In the genomic region with DNA sequence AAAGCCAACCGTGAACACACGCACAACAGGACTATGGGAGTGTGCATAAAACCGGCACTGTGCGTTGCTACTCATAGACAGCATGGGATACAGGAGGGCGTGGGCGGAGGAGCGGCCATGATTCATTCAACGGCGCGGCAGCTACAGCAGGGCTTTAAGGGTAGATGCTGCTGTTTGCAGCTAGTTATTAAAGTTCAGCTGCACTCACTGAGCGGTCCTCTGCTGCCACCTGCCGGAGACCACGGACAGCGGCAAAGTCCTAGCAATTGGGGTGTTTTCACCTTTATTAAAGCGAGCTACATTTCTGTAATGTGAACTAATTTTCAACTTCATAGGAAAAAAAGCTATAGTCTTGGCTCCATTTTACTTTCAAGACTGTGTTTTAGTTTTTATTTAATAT, we compare ENCODE assay signal across 8 mouse cellular contexts.
A peak's percentile ranks its signal among the peaks of the same experiment; 100 is the strongest.
DNase-seq lines count a peak whose midpoint lies in the region; ATAC-seq and TF ChIP-seq lines count a peak whose summit lies in the region.

No protein-coding gene starts in this region.

- in situ Hi-C loops in CH12.LX (cut with MboI; ENCODE audit: low pct_ligation_motif_present, low pct_unique_long_range_greater_than_20kb, low sequenced_read_pairs): no loop called here

- H3K4me3 ChIP-seq in CH12.LX (replicated peaks in 1 of 3; ENCODE audit: low read depth in 2 of 3, low read length in 2 of 3, poor library complexity in 1 of 3): no peak overlapping the region
- H3K4me3 ChIP-seq in embryonic fibroblast, embryonic 13.5 days (ENCODE audit: insufficient read depth, low read length): no peak overlapping the region
- H3K4me3 ChIP-seq in layer of hippocampus, adult 2 months: no peak overlapping the region
- no peak overlapping the region for H3K4me3 ChIP-seq in lung, adult 2 months (replicated peaks; ENCODE audit: extremely low read depth, low read depth, low read length)

- H3K27me3 ChIP-seq in CH12.LX (replicated peaks): no peaks in the 10 kb centered on the region

- TF ChIP-seq POLR2A in CH12.LX (IDR thresholded peaks at IDR 0.05; ENCODE audit: low read depth, low read length): no peak
- TF ChIP-seq POLR2A in brain, embryonic 14.5 days (IDR thresholded peaks at IDR 0.05; ENCODE audit: borderline replicate concordance, extremely low read depth, insufficient read depth, insufficient read length, poor library complexity, severe bottlenecking): no peak
- no peak for TF ChIP-seq POLR2A in embryonic fibroblast, embryonic 13.5 days (IDR thresholded peaks at IDR 0.05; ENCODE audit: low read depth, low read length)
- no peak for TF ChIP-seq POLR2A in lung, adult 2 months (IDR thresholded peaks at IDR 0.05; ENCODE audit: borderline replicate concordance, extremely low read depth, low read depth, low read length)

- no peaks in the 10 kb centered on the region for H3K9me3 ChIP-seq in CH12.LX (replicated peaks; ENCODE audit: low read length)

- H3K4me2 ChIP-seq in CH12.LX (ENCODE audit: insufficient read depth, low read depth, poor library complexity, severe bottlenecking): no peak overlapping the region

- H3K9ac ChIP-seq in CH12.LX (ENCODE audit: insufficient read depth, low read depth): no peak overlapping the region

- no peaks in the 10 kb centered on the region for H3K79me2 ChIP-seq in CH12.LX (replicated peaks; ENCODE audit: control insufficient read depth, extremely low read depth, insufficient read depth, poor library complexity, severe bottlenecking)

- peak; percentile 66 for DNase-seq in CH12.LX (ENCODE audit: extremely low read depth)
- peak; percentile 87 for DNase-seq in brain, embryonic 14.5 days (ENCODE audit: low read depth)
- peak; percentile 84 to 86 for DNase-seq in layer of hippocampus, adult 2 months (ENCODE audit: low spot score in 2 of 2)
- peak; percentile 78 for DNase-seq in lung, adult 2 months
- peak; percentile 48 for DNase-seq in testis, postnatal 14 days (ENCODE audit: low spot score)

- TF ChIP-seq EP300 in CH12.LX (IDR thresholded peaks at IDR 0.05; ENCODE audit: low read length): no peak

- peaks cover 65 to 93% of the 10 kb centered on the region in 2 experiments for H3K36me3 ChIP-seq in CH12.LX (replicated peaks in 1 of 2; ENCODE audit: control insufficient read depth in 1 of 2, insufficient read depth in 1 of 2, low read length in 1 of 2)

- H3K27ac ChIP-seq in CH12.LX (ENCODE audit: insufficient read depth, low read depth): no peak overlapping the region
- H3K27ac ChIP-seq in embryonic fibroblast, embryonic 13.5 days (ENCODE audit: insufficient read depth, low read length): no peak overlapping the region
- H3K27ac ChIP-seq in layer of hippocampus, adult 2 months: no peak overlapping the region

- dilution Hi-C loops in CH12.LX (cut with MboI; ENCODE audit: extremely low pct_ligation_motif_present, extremely low pct_unique_long_range_greater_than_20kb, low sequenced_read_pairs): no loop called here

- 37% methylated on average over 15 of the region's 15 CpGs for WGBS in lung, adult 2 months

- TF ChIP-seq CTCF in CH12.LX (conservative IDR thresholded peaks at IDR 0.05 in 1 of 2, IDR thresholded peaks at IDR 0.05 in 1 of 2; ENCODE audit: low read depth in 2 of 2, low read length in 2 of 2): peak; percentile 50 to 79
- TF ChIP-seq CTCF in brain, embryonic 14.5 days (IDR thresholded peaks at IDR 0.05; ENCODE audit: borderline replicate concordance, extremely low read depth, insufficient read depth, insufficient read length): peak; percentile 97
- TF ChIP-seq CTCF in embryonic fibroblast, embryonic 13.5 days (IDR thresholded peaks at IDR 0.05; ENCODE audit: borderline replicate concordance, insufficient read depth, low read length): peak; percentile 92
- peak; percentile 89 for TF ChIP-seq CTCF in layer of hippocampus, adult 2 months (conservative IDR thresholded peaks at IDR 0.05)
- peak; percentile 84 for TF ChIP-seq CTCF in lung, adult 2 months (IDR thresholded peaks at IDR 0.05; ENCODE audit: insufficient read depth, low read length)

- peaks cover 0 to 2% of the 10 kb centered on the region in 2 experiments; a peak in 1 of 4 replicates for H3K4me1 ChIP-seq in CH12.LX (ENCODE audit: control insufficient read depth in 1 of 2, insufficient read depth in 2 of 2)
- H3K4me1 ChIP-seq in embryonic fibroblast, embryonic 13.5 days (ENCODE audit: control insufficient read depth, insufficient read depth, low read length): peaks cover 2% of the 10 kb centered on the region; the same call in 1 of the 2 replicates
- H3K4me1 ChIP-seq in lung, adult 2 months (ENCODE audit: control insufficient read depth, insufficient read depth, low read length): no peaks in the 10 kb centered on the region

- peak; percentile 75 for TF ChIP-seq RAD21 in CH12.LX (IDR thresholded peaks at IDR 0.05; ENCODE audit: low read depth, low read length)

- peak; percentile 73 to 83 for ATAC-seq in hematopoietic stem cell, adult 5-6 weeks (replicated peaks in 1 of 2; ENCODE audit: insufficient read depth in 1 of 2, low FRiP score in 2 of 2, low TSS enrichment in 1 of 2, low read depth in 1 of 2, poor library complexity in 2 of 2, severe bottlenecking in 2 of 2)
- peak; percentile 49; the same call in 1 of the 2 replicates for ATAC-seq in neutrophil, adult 5-6 weeks (ENCODE audit: extremely low read depth, insufficient number of reproducible peaks, low FRiP score, poor library complexity, severe bottlenecking)

TF ChIP-seq in CH12.LX, 34 proteins besides CTCF, POLR2A, EP300 and RAD21:
- TF ChIP-seq E2F4 (IDR thresholded peaks at IDR 0.05; ENCODE audit: insufficient replicate concordance, low read depth, low read length): no peak
- no peak for TF ChIP-seq JUND (conservative IDR thresholded peaks at IDR 0.05; ENCODE audit: low read depth, low read length)
- no peak for TF ChIP-seq CHD1 (IDR thresholded peaks at IDR 0.05; ENCODE audit: low read depth, low read length)
- no peak for TF ChIP-seq SIN3A (IDR thresholded peaks at IDR 0.05; ENCODE audit: low read length)
- TF ChIP-seq SMC3 (IDR thresholded peaks at IDR 0.05; ENCODE audit: low read depth, low read length): peak; percentile 61
